Mouse (Mus musculus) forelimb bud, embryonic 11.5 days (tissue): ENCODE results near the gene Nr6a1.

Experiments
- DNase-seq: peaks from one replicate; pipeline ENCODE4 v3.0.0-alpha.2; 2012; ENCODE audit warnings: low read depth, low spot score

The Nr6a1 gene

GRCm38 (mm10) chr2:38927115-38927979 lies at the start of gene Nr6a1:
Nr6a1 (minus strand) TSS chr2:38927688.
- DNase-seq: peak; percentile 78

- no peak for DNase-seq
Measured at GRCm38 (mm10) chr2:38975941-38976805, 48.7 kb upstream of the Nr6a1 start.

GRCm38 (mm10) chr2:38975181-38975580 lies 47.7 kb upstream of the Nr6a1 start:
- no peak for DNase-seq

- no peak for DNase-seq
Measured at GRCm38 (mm10) chr2:38974171-38974570, 46.7 kb upstream of the Nr6a1 start.

- no peak for DNase-seq
Measured at GRCm38 (mm10) chr2:38973701-38974100, 46.2 kb upstream of the Nr6a1 start.

GRCm38 (mm10) chr2:38973223-38973622 lies 45.7 kb upstream of the Nr6a1 start:
- DNase-seq: no peak

GRCm38 (mm10) chr2:38970057-38970456 lies 42.6 kb upstream of the Nr6a1 start:
- DNase-seq: no peak

GRCm38 (mm10) chr2:38969650-38970049 lies 42.2 kb upstream of the Nr6a1 start:
- no peak for DNase-seq

GRCm38 (mm10) chr2:38964198-38964597 lies 36.7 kb upstream of the Nr6a1 start:
- peak; percentile 71 for DNase-seq

GRCm38 (mm10) chr2:38957671-38958223 lies 30.3 kb upstream of the Nr6a1 start:
- DNase-seq: no peak

- DNase-seq: no peak
Measured at GRCm38 (mm10) chr2:38956062-38956461, 28.6 kb upstream of the Nr6a1 start.

- no peak for DNase-seq
Measured at GRCm38 (mm10) chr2:38953152-38953883, 25.8 kb upstream of the Nr6a1 start.

- no peak for DNase-seq
Measured at GRCm38 (mm10) chr2:38950281-38950719, 22.8 kb upstream of the Nr6a1 start.

- no peak for DNase-seq
Measured at GRCm38 (mm10) chr2:38947566-38947965, 20.1 kb upstream of the Nr6a1 start.

GRCm38 (mm10) chr2:38944460-38945161 lies 17.1 kb upstream of the Nr6a1 start:
- DNase-seq: no peak

GRCm38 (mm10) chr2:38943977-38944376 lies 16.5 kb upstream of the Nr6a1 start:
- no peak for DNase-seq

GRCm38 (mm10) chr2:38943161-38943560 lies 15.7 kb upstream of the Nr6a1 start:
- DNase-seq: no peak

GRCm38 (mm10) chr2:38941898-38942297 lies 14.4 kb upstream of the Nr6a1 start:
- no peak for DNase-seq

- DNase-seq: no peak
Measured at GRCm38 (mm10) chr2:38941426-38941825, 13.9 kb upstream of the Nr6a1 start.

- DNase-seq: no peak
Measured at GRCm38 (mm10) chr2:38939047-38939446, 11.6 kb upstream of the Nr6a1 start.

- DNase-seq: no peak
Measured at GRCm38 (mm10) chr2:38938007-38938406, 10.5 kb upstream of the Nr6a1 start.
